In genomic region chr11:86039355-86039754, GRCm38 (mm10) we compare ENCODE assay signal across 17 mouse cellular contexts.
DNase-seq lines count a peak whose midpoint lies in the region; ATAC-seq lines count a peak whose summit lies in the region.
"Had no signal": no experiment of that assay in that cellular context is flagged by ENCODE, and none has a peak within 500 bp of the region (broad histone marks: within the 10 kb centered on the region; RNA-seq: fewer than 3 reads in every experiment).

No protein-coding gene starts in this region.

- ATAC-seq in neural tube, embryonic 13.5 days (ENCODE audit: low read depth) = no peak
- no peak for ATAC-seq in neural tube, embryonic 15.5 days (ENCODE audit: low FRiP score)
- ATAC-seq in midbrain, embryonic 14.5 days (ENCODE audit: low FRiP score, low TSS enrichment) = no peak
- ATAC-seq: intestine, postnatal 0 days had no signal

- H3K9ac ChIP-seq in neural tube, embryonic 13.5 days = no peak overlapping the region
- H3K9ac ChIP-seq in neural tube, embryonic 15.5 days (replicated peaks) = no peak overlapping the region
- H3K9ac ChIP-seq in midbrain, embryonic 14.5 days (replicated peaks; ENCODE audit: low read length) = no peak overlapping the region

- H3K4me2 ChIP-seq in neural tube, embryonic 13.5 days = peak overlapping the region; percentile 17; the same call in 1 of the 2 replicates
- H3K4me2 ChIP-seq in neural tube, embryonic 15.5 days = no peak overlapping the region
- H3K4me2 ChIP-seq in midbrain, embryonic 14.5 days (ENCODE audit: low read length) = peak overlapping the region; percentile 21

- 41% methylated on average over 8 of the region's 8 CpGs for WGBS in neural tube, embryonic 13.5 days
- 37% methylated on average over 8 of the region's 8 CpGs for WGBS in neural tube, embryonic 15.5 days
- 35% methylated on average over 8 of the region's 8 CpGs for WGBS in midbrain, embryonic 14.5 days

- peak; percentile 26 for DNase-seq in embryo, embryonic 11 days
- DNase-seq in embryo, embryonic 9.5 days (ENCODE audit: extremely low spot score) = no peak
- peak; percentile 60 for DNase-seq in midbrain, embryonic 14.5 days
- DNase-seq in thymus, postnatal 10 days (ENCODE audit: low spot score in 2 of 2) = no peak
- no peak for DNase-seq in cerebellum, postnatal 36 days
- DNase-seq in gastrocnemius, postnatal 14 days = no peak
- DNase-seq: adrenal gland, postnatal 14 days; cerebellum, adult 9-11 months; gastrocnemius, postnatal 10 days; heart, postnatal 36 days; lung, adult 2 months; thymus, adult 2 months had no signal

- no peaks in the 10 kb centered on the region for H3K36me3 ChIP-seq in neural tube, embryonic 13.5 days
- no peaks in the 10 kb centered on the region for H3K36me3 ChIP-seq in neural tube, embryonic 15.5 days
- H3K36me3 ChIP-seq in midbrain, embryonic 14.5 days (ENCODE audit: control insufficient read depth, insufficient read depth, low read length) = no peaks in the 10 kb centered on the region
- H3K36me3 ChIP-seq: heart, embryonic 10.5 days had no signal

- no peaks in the 10 kb centered on the region for H3K27me3 ChIP-seq in neural tube, embryonic 13.5 days
- H3K27me3 ChIP-seq in neural tube, embryonic 15.5 days (replicated peaks) = no peaks in the 10 kb centered on the region
- no peaks in the 10 kb centered on the region for H3K27me3 ChIP-seq in midbrain, embryonic 14.5 days (ENCODE audit: control insufficient read depth, insufficient read depth, low read length)

- H3K4me1 ChIP-seq in neural tube, embryonic 13.5 days (replicated peaks) = peaks cover 16% of the 10 kb centered on the region
- H3K4me1 ChIP-seq in neural tube, embryonic 15.5 days = 0 out of 2 replicates have a peak, but pooled peaks cover 9% of the 10 kb centered on the region
- H3K4me1 ChIP-seq in midbrain, embryonic 14.5 days (ENCODE audit: control insufficient read depth, insufficient read depth, low read length) = peaks cover 7% of the 10 kb centered on the region
- H3K4me1 ChIP-seq: heart, embryonic 10.5 days had no signal

- no peaks in the 10 kb centered on the region for H3K9me3 ChIP-seq in neural tube, embryonic 13.5 days
- no peaks in the 10 kb centered on the region for H3K9me3 ChIP-seq in neural tube, embryonic 15.5 days (replicated peaks)
- H3K9me3 ChIP-seq in midbrain, embryonic 14.5 days (ENCODE audit: control insufficient read depth, low read length) = no peaks in the 10 kb centered on the region
- H3K9me3 ChIP-seq: heart, embryonic 10.5 days had no signal

- H3K27ac ChIP-seq in neural tube, embryonic 13.5 days (replicated peaks) = 0 out of 2 replicates have a peak overlapping the region, but pooled peaks have one; percentile 25
- no peak overlapping the region for H3K27ac ChIP-seq in neural tube, embryonic 15.5 days (replicated peaks)
- peak overlapping the region; percentile 45 for H3K27ac ChIP-seq in midbrain, embryonic 14.5 days (replicated peaks; ENCODE audit: low read depth, low read length)
- H3K27ac ChIP-seq: heart, embryonic 10.5 days; kidney, postnatal 0 days had no signal

- H3K4me3 ChIP-seq in neural tube, embryonic 13.5 days = no peak overlapping the region
- no peak overlapping the region for H3K4me3 ChIP-seq in neural tube, embryonic 15.5 days (replicated peaks)
- no peak overlapping the region for H3K4me3 ChIP-seq in midbrain, embryonic 14.5 days (replicated peaks; ENCODE audit: low read depth, low read length)
- H3K4me3 ChIP-seq: heart, embryonic 10.5 days had no signal

- intact Hi-C loops in gastrocnemius, postnatal 14 days (cut with DNase I; ENCODE audit: low total_unique reads) = no loop called here

Comparison
In these comparisons a context has a peak if more than half of its experiments do, and no peak if none do; other contexts are left out.
1. DNase-seq: peak in embryo, embryonic 11 days (single experiment) and midbrain, embryonic 14.5 days (single experiment); none in embryo, embryonic 9.5 days (single experiment), thymus, postnatal 10 days (0 of 2), cerebellum, postnatal 36 days (0 of 2) and gastrocnemius, postnatal 14 days (single experiment).